Mouse (Mus musculus) spleen, embryonic (tissue): ENCODE data around the gene Gm21731.
"Not testable (repeated sequence)": the region's sequence is repeated elsewhere in the genome, so short reads cannot be mapped to it uniquely, and the experiment has no call there.

Source experiments
- CTCF ChIA-PET: fragments of 350-600 bp; sonication (Branson Sonifier 250); formaldehyde crosslinking; loops from one replicate; lab custom pipeline; 2022; lab: Charles Lee

The Gm21731 gene

DNA sequence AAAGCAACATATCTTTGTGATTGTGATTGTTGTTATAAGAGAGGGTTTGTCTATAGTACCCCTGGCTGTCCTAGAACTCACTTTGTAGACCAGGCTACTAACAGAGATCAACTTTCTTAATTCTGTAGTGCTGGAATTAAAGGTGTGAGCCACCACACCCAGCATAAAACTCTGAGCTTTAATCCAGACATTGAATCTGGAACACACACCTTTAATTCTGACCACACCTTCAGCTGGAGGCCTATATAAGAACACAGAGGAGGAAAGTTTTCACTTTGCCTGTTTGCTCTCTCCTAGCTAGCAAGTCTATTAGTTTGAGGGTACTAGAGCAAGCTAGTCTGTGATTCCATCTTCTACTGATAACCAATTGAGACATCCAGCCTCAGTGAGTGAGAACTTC is at the start of gene Gm21731:
Gene Gm21731 (plus strand): TSS at position 301 of the 400 bp plus-strand sequence.
- CTCF ChIA-PET: not testable (repeated sequence)

- CTCF ChIA-PET: not testable (repeated sequence)
These were observed 42.6 kb upstream of the Gm21731 start for GRCm38 (mm10) chr13:120196189-120196821.

DNA sequence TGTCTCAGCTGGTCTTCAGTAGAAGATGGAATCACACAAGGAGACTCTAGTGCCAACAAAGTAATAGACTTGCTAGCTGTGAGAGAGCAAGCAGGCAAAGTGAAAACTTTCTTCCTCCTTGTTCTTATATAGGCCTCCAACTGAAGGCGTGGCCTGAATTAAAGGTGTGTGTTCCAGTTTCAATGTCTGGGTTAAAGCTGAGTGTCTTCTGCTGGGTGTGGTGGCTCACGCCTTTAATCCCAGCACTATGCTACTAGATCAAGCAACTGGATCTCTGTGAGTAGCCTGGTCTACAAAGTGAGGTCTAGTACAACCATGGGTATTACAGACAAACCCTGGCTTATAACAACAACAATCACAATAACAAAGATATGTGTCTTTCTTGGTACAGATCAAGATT is 23.1 kb upstream of the Gm21731 start, which contains the start of gene Gm21762:
Gene Gm21762 (minus strand): TSS at position 101 of the 400 bp plus-strand sequence.
- CTCF ChIA-PET: not testable (repeated sequence)

GRCm38 (mm10) chr13:120220922-120221321 is 18.0 kb upstream of the Gm21731 start:
- CTCF ChIA-PET: not testable (repeated sequence)

DNA sequence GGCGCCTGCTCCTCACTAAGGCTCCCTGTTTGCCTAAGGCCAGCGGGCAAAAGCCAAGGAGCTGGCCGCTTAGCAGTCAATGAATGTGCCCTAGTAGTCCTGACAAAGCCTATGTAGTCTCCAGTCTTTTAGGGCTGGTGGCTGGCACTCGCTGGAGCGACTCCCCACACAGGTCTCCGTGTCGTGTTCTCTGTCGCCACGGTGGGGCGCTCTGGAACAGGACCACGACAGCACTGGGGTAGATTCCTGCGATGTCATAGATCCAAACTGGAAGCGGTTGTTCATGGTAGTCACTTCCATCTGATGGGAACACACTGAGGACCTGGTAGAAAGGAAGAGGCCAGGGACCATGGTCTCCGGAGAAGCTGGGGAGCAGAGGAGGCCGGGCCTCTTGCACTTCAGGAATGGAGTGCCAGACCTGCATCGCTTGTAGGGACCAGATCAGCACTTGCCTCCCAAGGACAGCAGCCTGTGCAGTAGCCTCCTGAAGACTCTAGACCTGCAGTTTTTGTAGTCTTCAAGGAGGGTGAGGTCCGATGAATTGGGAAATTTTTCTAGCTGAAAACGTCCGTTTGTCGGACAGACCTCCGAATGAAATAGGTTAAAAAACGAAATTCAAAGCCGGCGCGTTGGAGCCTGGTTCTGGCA is 15.8 kb upstream of the Gm21731 start:
- CTCF ChIA-PET: not testable (repeated sequence)

DNA sequence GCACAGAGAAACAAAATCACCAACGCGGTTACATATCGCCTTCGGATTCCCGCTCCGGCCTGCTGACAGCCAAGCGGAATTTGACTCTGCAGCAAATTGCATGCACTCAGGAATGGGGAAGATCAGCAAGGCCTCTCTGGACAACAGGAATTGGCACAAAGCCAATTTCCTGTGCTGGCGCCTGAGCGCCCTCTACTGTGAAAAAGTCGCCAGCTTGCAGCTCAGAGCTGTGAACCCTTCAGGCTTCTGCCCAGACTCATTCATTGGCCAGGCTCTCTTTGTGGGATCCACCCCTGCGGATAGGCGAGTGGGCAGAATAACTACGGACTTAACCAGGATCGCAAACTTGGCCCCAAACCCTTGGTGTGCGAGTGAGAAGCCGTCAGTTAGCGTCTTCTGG is 7.1 kb upstream of the Gm21731 start:
- CTCF ChIA-PET: not testable (repeated sequence)

DNA sequence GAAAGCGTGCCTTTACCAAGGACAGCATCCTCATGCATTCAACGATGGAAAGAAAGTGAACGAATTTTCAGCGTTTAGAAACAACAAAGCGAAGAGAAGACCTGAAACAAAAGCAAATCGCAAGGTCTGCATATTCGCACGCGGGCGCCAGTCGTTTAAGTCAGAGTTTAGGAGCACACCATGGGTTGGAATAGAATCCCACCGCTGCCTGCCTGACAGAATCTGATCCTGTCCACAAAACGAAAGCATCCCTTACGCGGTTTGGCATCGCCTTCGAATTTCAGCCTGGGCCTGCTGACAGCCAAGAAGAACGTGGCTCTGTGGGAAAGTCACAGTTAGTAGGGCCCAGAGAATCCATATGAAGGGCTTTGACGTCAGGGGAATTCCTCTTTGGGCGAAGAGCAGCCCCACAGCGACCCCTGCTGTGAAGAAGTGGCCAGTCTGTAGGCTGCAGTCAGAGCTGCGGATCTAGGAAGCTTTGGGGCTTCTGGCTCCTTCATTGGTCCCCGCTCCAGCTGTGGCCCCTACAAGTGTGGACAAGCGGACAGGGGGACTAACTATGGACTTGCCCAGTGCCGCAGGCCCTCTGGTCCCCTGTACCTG is 6.4 kb upstream of the Gm21731 start:
- CTCF ChIA-PET: not testable (repeated sequence)

GRCm38 (mm10) chr13:120251208-120251924 is 12.5 kb downstream of the Gm21731 start:
- CTCF ChIA-PET: not testable (repeated sequence)

GRCm38 (mm10) chr13:120258817-120259658 is 20.1 kb downstream of the Gm21731 start:
- CTCF ChIA-PET: not testable (repeated sequence)

DNA sequence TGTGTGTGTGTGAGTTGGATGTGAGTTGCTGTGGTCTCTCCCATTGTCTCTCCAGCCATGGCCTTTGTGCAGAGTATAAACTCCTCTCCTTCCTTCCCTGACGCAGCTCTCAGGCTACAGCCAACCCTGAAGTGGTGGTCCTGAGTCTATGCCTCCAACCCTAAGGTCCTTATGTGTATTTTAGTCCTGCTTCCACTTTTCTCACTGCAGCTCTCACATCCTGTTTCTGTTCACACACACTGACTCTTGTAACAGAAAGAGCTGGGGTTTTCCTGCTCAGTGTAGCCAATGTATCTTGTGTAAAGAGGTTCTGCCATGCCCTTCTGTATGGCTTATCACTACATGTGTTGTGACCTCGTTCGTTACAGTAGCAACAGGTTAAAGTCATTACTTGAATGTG is 20.8 kb downstream of the Gm21731 start:
- CTCF ChIA-PET: not testable (repeated sequence)

- CTCF ChIA-PET: not testable (repeated sequence)
These were observed 24.0 kb downstream of the Gm21731 start, which contains the start of gene AF067061 for GRCm38 (mm10) chr13:120262870-120263269. Gene AF067061, plus strand, starts transcription at chr13:120263114.

DNA sequence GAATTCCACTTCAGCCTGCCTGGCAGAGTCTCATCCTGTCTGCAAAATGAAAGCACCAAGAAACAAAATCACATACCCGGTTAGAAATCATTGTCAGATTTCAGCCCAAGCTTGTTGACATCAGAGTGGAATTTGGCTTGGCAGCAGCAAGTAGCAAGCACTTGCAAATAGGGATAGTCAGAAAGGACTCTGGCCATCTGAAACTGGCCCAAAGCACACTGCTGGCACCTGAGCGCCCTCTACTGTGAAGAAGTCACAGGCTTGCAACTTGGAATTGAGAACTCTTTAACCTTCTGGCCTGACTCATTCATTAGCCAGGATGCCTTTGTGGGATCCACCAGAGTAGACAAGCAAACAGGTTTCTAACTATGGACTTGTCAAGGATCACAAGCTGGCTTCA is 38.9 kb downstream of the Gm21731 start:
- CTCF ChIA-PET: not testable (repeated sequence)

DNA sequence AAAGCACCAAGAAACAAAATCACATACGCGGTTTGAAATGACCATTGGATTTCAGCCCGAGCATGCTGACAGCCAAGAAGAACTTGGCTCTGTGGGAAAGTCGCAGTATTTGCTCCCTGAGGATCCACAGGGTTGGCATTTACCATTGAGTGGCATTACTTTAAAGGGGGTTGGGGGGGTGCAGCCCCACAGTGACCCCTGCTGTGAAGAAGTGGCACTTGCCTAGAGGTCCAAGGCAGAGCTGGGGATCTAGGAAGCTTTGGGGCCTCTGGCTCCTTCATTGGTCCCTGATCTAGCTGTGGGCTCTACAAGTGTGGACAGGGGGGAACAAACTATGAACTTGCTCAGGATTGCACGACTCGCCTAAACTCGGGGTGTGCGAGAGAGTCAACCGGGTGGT is 39.9 kb downstream of the Gm21731 start:
- CTCF ChIA-PET: no interaction called here
